Comparison of ENCODE assay signal across 8 mouse cellular contexts in genomic region chr19:6340524-6341452, GRCm38 (mm10). TPM values are rescaled to one million over a fixed set of nuclear protein-coding genes. Genes with fewer than 3 reads are reported as not detected.
DNase-seq lines count a peak whose midpoint lies in the region; ATAC-seq and TF ChIP-seq lines count a peak whose summit lies in the region.

Gene Map4k2 (plus strand): TSS chr19:6341135.

- H3K4me1 ChIP-seq in hindbrain, embryonic 14.5 days (replicated peaks; ENCODE audit: control insufficient read depth, insufficient read depth, low read length): peaks cover 23% of the 10 kb centered on the region

- H3K36me3 ChIP-seq in hindbrain, embryonic 14.5 days (replicated peaks; ENCODE audit: control insufficient read depth, insufficient read depth): peaks cover 72% of the 10 kb centered on the region

- peak within 1 kb of the TSS; percentile 55 for H3K4me3 ChIP-seq in hindbrain, embryonic 14.5 days (replicated peaks; ENCODE audit: low read length)

- CTCF ChIA-PET in Patski (lab: Charles Lee): interaction anchor here (0.6 to 0.9 kb wide), 2 partner anchors 9 to 78 kb away, joined by 3 read pairs; no protein-coding TSS in a partner anchor

- DNase-seq in Patski (ENCODE audit: low read depth, low spot score): no peak
- peak; percentile 83 to 86 for DNase-seq in cerebellum, postnatal 14 days
- DNase-seq in gastrocnemius, adult 18-20 months (ENCODE audit: low spot score): peak; percentile 84
- peak; percentile 69 for DNase-seq in hindbrain, embryonic 14.5 days (ENCODE audit: low spot score)
- peak; percentile 59 for DNase-seq in left cerebral cortex, adult 11 months (ENCODE audit: low spot score)
- DNase-seq in lung, postnatal 36 days: peak; percentile 93
- DNase-seq in retina, adult 2 months (ENCODE audit: low read depth, low spot score): peak; percentile 56
- peak; percentile 93 for DNase-seq in thymus, postnatal 25 days

- WGBS in hindbrain, embryonic 14.5 days: 19% methylated on average over 26 of the region's 72 CpGs

- H3K4me2 ChIP-seq in hindbrain, embryonic 14.5 days (replicated peaks): peak within 1 kb of the TSS; percentile 83

- H3K9ac ChIP-seq in hindbrain, embryonic 14.5 days: peak within 1 kb of the TSS; percentile 62

- H3K27ac ChIP-seq in hindbrain, embryonic 14.5 days: no peak within 1 kb of the TSS

- no peak for TF ChIP-seq CTCF in Patski (IDR thresholded peaks at IDR 0.05)

- no peaks in the 10 kb centered on the region for H3K27me3 ChIP-seq in Patski
- H3K27me3 ChIP-seq in hindbrain, embryonic 14.5 days (ENCODE audit: control insufficient read depth, insufficient read depth, low read length): no peaks in the 10 kb centered on the region

- POLR2A ChIA-PET in Patski (lab: Charles Lee): interaction anchor here (0.6 to 2.0 kb wide), 5 partner anchors 10 to 326 kb away, joined by 3 to 7 read pairs (median 4); partner anchors contain the start of gene Arl2

- no peaks in the 10 kb centered on the region for H3K9me3 ChIP-seq in hindbrain, embryonic 14.5 days (ENCODE audit: control insufficient read depth, low read length)

- ATAC-seq in Patski: peak; percentile 75
- peak; percentile 69 for ATAC-seq in hindbrain, embryonic 14.5 days (ENCODE audit: low FRiP score)

- in situ Hi-C loops in Patski (cut with MboI; ENCODE audit: low pct_unique_long_range_greater_than_20kb): no loop called here

RNA-seq across cellular contexts. Expression of gene Map4k2, which starts in this region (rescaled TPM):
- polyA plus RNA-seq in Patski (2021): 45.6 TPM
- 1 to 10 TPM; 7.4 to 8.3 TPM for total RNA-seq in gastrocnemius, adult 18-20 months (2021)
- polyA plus RNA-seq in hindbrain, embryonic 14.5 days (2014; fragmentation: Nextera tagmentation; extraction: Ambion mirVana): 12.4 and 15.4 TPM in 2 replicates
